Mouse (Mus musculus) embryonic facial prominence, embryonic 14.5 days (tissue): ENCODE measurements around the gene Pla2r1. TPM values are rescaled to one million over a fixed set of nuclear protein-coding genes. Genes with fewer than 3 reads are reported as not detected.

ENCODE experiments used
- ATAC-seq: fragments of 200-750 bp; cut with Nextera tagmentation; 2 replicates; pipeline ENCODE4 v1.8.0; 2017; ENCODE audit warnings: low read depth, moderate number of reproducible peaks, moderate TSS enrichment
- DNase-seq: peaks from one replicate; pipeline ENCODE4 v3.0.0-alpha.2; 2015; ENCODE audit warnings: low spot score
- H3K27ac ChIP-seq: fragments of 300-500 bp; sonication (generic); replicated peaks from 2 replicates; pipeline ENCODE4 v1.5.1; 2014; ENCODE audit warnings: low read depth, mild to moderate bottlenecking, low read length, moderate library complexity
- H3K27me3 ChIP-seq: fragments of 300-500 bp; sonication (generic); replicated peaks from 2 replicates; pipeline ENCODE4 v1.6.1; 2014; ENCODE audit warnings: low read length; ENCODE audit not compliant: control insufficient read depth, insufficient read depth
- H3K36me3 ChIP-seq: fragments of 300-500 bp; sonication (generic); 2 replicates; pipeline ENCODE4 v1.6.1; 2014; ENCODE audit warnings: low read length, mixed read lengths; ENCODE audit not compliant: control insufficient read depth, insufficient read depth
- H3K4me1 ChIP-seq: fragments of 300-500 bp; sonication (generic); 2 replicates; pipeline ENCODE4 v1.6.1; 2014; ENCODE audit warnings: antibody characterized with exemption, low read length; ENCODE audit not compliant: control insufficient read depth, insufficient read depth
- H3K4me2 ChIP-seq: fragments of 300-500 bp; sonication (generic); 2 replicates; pipeline ENCODE4 v1.6.1; 2014; ENCODE audit warnings: low read depth, mild to moderate bottlenecking, low read length, moderate library complexity, mixed read lengths
- H3K4me3 ChIP-seq: fragments of 300-500 bp; sonication (generic); 2 replicates; pipeline ENCODE4 v1.5.1; 2014; ENCODE audit warnings: low read depth, mild to moderate bottlenecking, low read length
- H3K9ac ChIP-seq: fragments of 300-500 bp; sonication (generic); 2 replicates; pipeline ENCODE4 v1.6.1; 2014; ENCODE audit warnings: low read depth, mild to moderate bottlenecking, low read length, moderate library complexity, mixed read lengths
- H3K9me3 ChIP-seq: fragments of 300-500 bp; sonication (generic); 2 replicates; pipeline ENCODE4 v1.6.1; 2016; ENCODE audit warnings: low read length; ENCODE audit not compliant: control insufficient read depth
- WGBS: fragments of 180-500 bp; shearing (Covaris S2); extraction: QIAGEN DNeasy Blood & Tissue Kit; methylation state at CpG from one replicate; pipeline ENCODE4 v1.1.7; 2014; 5-methylcytosine and 5-hydroxymethylcytosine counted together
- polyA plus RNA-seq: library from polyadenylated mRNA; unstranded; fragments of >200 nt; fragmentation: Nextera tagmentation; extraction: Ambion mirVana; gene quantifications from 2 replicates; pipeline ENCODE4 v1.2.1, GENCODE M21; 2014

The Pla2r1 gene
- polyA plus RNA-seq, 1 experiment from 2014 or later: 2.5 TPM

- ATAC-seq (no peak), DNase-seq (no peak)
- no peak overlapping the region for H3K4me3 ChIP-seq
- H3K9ac ChIP-seq: no peak overlapping the region
- H3K9me3 ChIP-seq: no peaks in the 10 kb centered on the region
- H3K36me3 ChIP-seq: no peaks in the 10 kb centered on the region
- H3K4me1 ChIP-seq: no peaks in the 10 kb centered on the region
- no peak overlapping the region for H3K4me2 ChIP-seq
- WGBS: 88% methylated on average over 7 of the region's 7 CpGs
- H3K27me3 ChIP-seq: no peaks in the 10 kb centered on the region
- no peak overlapping the region for H3K27ac ChIP-seq
These were observed 185.2 kb downstream of the Pla2r1 start for GRCm38 (mm10) chr2:60367871-60368270.

Other genes with a start within 250 kb of the Pla2r1 start
- gene Ly75, start 170.0 kb downstream of the Pla2r1 start, polyA plus RNA-seq: 1.1 and 1.2 TPM in 2 replicates
- 3.6 and 4.0 TPM in 2 replicates for gene Itgb6, start 169.3 kb upstream of the Pla2r1 start, polyA plus RNA-seq